Mouse (Mus musculus): ENCODE results near the gene Nup62.

Nup62 gene

GRCm38 (mm10) chr7:44815721-44816469, at the start of gene Nup62, which contains the start of gene Il4i1:
Gene Nup62 (plus strand): TSS chr7:44816088.
Gene Il4i1 (plus strand): TSS chr7:44816387.
- peak; percentile 97 for DNase-seq

- no peak for DNase-seq
These were observed 47.8 kb upstream of the Nup62 start for GRCm38 (mm10) chr7:44768129-44768528.

GRCm38 (mm10) chr7:44770046-44770578, 45.8 kb upstream of the Nup62 start:
- DNase-seq = no peak

- no peak for DNase-seq
These were observed 43.2 kb upstream of the Nup62 start for GRCm38 (mm10) chr7:44772591-44773204.

GRCm38 (mm10) chr7:44776849-44777498, 38.9 kb upstream of the Nup62 start:
- DNase-seq = no peak

DNA sequence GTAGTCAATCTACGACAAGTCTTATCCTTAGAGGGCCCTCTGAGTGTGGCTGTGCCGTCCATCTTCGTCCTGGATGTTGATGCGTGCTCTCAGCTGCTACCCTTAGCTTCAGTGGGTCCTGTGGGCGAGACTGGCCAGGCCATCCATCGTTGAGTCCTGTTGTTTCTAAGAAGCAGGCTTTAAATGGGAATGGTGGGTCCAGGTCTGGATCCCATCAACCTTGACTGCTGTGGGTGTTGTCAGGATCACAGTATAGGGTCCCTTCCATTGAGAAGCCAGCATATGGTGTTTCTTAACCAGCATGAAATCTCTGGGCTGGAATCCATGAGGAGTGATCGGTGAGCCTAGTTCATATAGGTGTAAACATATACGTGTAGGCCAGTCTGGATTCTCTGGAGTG, 35.8 kb upstream of the Nup62 start:
- no peak for DNase-seq

DNA sequence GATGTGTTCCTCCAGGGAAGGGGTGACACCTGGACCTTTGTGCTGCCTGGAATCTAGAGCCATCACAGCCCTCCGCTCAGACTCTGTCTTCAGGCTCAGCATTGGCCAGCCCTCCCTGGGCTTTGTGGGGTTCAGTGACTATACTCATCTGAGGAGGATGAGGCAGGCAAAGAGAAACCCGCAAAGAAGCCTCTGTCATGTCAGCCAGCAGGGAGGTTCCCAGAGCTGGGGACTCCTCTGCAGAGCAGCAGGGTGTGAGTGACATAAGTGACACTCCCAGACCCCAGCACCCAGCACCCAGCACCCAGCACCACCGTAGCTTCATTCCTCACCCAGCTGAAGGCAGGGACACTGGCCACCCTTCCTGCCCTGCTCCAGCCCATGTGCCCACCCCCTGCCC, 26.4 kb upstream of the Nup62 start:
- no peak for DNase-seq

GRCm38 (mm10) chr7:44790066-44790465, 25.8 kb upstream of the Nup62 start:
- DNase-seq = no peak

DNA sequence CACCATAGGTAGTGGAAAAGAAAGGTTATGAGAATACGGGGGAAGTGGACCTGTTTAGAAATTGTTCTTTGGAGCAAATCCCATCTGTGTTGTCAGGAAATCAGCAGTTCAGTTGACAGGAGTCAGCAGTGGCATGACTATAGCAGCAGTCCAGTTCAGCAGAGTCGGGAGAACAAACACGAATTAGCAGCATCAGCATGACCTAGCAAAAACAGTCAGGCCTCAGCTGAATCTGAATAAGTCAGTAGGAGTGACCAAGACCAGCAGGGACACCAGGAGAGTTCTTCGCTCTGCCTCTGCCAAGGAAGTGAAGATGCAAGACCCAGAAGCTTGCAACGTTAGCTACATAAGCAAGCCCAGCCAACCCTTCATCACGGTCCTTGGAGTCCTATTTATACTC, 23.1 kb upstream of the Nup62 start:
- DNase-seq = no peak

DNA sequence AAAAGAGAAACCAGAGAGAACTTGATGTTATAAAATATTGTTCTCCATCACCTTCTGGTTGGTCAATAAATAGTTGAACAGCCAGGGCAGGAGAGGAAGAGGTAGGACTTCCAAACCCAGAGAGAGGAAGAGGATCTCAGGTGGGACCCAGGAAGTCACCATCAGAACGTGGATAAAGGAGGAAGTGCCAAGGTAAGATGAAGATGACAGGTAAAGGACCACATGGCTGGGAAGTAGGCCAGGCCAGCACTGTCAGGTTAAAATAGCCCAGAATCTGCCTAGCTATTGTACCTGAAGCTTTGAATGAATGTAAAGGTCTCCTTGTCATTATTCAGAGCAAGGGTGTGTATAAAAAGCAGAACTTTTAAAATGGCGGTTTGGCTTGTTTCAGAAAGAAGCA, 7.0 kb upstream of the Nup62 start:
- DNase-seq = no peak

DNA sequence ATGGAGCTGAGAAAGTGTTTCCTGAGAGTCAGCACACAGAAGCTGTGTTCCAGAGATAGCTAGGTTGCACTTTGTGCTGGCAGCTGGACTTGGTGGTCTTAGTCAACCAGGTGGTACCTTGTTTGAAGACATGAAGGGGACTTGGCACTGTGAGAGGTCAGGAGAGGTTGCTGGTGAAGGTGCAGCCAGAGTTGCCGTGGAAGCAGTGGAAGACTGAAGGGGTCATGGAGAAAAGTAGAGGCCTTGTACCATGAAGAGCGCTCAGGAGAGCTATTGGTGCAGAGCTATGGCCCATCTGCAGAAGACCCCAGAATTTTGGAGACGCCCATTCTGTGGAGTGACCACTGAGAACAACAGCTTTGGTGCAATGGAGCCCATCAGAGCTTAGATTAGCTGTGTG, 6.4 kb upstream of the Nup62 start:
- no peak for DNase-seq

GRCm38 (mm10) chr7:44810365-44810764, 5.5 kb upstream of the Nup62 start:
- DNase-seq = no peak

DNA sequence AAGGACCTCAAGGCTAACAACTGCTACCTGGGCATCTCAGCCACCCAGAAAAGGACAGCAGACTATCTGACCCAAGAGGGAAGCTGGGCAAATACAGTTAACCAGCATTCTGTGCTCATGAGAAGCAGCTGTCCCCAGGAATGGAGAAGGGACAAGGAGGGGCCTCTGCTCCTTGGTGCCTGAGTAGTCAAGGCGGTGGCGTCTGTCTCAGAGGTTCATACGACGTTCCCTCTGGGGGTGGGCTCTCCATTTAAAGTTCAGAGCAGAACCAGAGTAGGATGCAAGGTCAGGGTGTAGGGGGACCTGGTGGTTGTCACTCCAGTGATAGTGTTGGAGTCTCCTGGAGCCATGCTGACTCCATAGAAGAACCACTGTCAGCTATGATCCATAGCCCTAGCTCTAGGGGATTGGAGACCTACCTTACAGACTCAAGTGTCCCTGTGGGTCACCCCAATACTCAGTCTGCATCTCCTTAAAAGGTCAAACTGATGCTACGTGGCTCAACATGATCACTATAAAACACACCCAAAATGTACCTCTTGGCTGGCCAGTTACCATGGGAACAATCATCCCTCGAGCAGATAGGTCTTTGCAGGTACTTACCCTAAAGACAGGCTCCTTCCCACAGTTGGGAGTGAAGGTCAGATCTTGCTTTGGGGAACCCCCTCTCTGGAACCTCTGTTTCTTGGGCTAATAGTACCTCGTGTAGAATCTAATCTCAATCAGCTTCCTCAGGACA, 4.9 kb upstream of the Nup62 start:
- DNase-seq = peak; percentile 11

- peak; percentile 19 for DNase-seq
These were observed 3.1 kb upstream of the Nup62 start for GRCm38 (mm10) chr7:44812651-44813325.

DNA sequence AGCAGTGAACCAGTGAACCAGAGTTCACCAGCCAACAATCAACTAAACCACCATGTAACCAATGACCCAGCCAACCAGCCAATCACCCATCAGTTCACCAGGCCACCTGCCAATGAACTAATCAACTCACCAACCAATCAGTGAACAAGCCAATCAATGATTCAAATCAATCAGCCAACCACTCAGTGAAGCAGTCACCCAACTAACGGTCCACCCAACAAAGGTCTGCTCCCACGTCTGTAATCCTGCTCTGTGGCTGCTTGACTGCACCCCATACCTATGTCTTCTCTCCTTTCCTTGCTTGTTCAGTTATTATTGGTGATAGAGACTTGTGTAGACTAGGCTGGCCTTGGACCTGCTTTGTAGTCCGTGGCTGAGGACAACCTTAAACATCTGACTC, 1.9 kb upstream of the Nup62 start:
- no peak for DNase-seq

- DNase-seq = peak; percentile 40
These were observed 1.5 kb upstream of the Nup62 start for GRCm38 (mm10) chr7:44814423-44814822.

DNA sequence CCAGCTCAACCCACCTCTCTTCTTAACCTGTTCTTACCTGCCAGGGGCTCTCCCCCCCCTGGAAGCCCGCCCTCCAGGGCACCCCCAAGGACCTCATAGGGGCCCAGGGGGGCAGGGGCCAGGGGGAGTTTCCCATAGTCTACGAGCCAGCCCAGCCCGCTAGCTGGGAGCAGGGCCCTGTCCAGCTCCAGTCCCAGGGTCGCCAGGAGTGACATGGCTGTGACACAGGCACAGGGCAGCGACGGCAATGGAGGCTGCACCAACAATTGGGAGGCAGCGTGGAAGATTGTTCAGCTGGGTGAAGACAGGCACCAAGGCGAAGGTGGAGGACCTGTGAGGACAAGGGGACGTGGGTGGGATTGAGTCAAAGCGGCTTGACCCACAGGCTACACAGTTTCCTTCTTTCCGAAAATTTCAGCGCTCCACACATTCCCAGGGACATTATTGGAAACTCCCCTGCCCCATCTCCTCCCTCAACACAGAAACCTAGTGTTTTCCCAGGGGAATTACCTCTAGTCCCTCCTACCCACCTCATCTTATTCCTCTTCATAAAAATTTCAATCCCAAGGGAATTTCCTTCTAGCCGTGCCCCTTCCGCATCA, 835 bp upstream of the Nup62 start:
- DNase-seq = peak; percentile 59

DNA sequence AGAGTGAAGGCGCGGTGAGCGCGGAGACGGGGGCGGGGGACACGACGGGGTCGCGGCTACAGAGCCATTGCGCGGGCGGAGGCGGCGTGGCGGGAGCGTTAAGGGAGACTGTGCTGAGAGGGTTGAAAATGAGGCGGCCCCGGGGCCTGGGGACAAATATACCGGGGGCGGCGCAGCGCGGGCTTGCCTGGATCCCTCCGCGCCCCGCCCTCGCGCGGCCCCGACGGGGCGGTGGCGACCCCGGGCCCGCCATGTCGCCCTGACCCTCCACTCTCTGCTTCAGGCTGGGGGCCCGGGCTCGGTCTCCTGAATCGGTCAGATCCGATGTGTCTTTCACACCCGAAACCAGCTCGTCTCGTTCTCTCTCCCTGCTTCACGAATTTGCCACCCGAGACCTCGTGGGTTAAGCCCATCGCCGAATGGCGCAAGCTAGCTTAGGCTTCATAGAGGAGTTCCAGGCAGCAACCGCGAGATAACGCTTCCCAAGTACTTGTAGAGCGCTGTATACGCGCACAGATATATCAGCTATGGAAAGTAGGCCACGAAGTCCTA, 658 bp downstream of the Nup62 start, which contains the start of gene Atf5:
Atf5 (minus strand) TSS at position 189 of the 552 bp plus-strand sequence.
- no peak for DNase-seq

DNA sequence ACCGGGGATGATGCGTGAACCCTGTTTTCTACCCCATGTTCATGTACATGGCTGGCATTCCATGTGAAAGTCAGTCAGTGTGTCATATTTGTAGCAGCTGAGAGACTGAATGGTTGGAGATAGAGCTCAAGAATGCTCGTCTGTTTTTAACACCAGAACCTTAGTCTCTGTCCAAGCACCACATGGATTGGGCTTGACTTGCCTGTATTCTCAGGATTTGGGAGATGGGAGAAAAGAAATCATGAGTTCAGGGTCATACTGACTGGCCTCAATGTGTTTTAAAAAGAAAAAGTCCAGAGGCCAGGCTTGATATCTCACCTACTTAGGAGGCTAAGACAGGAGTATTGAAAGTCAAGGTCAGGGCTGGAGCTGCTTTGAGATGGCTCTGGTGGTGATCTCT, 1.6 kb downstream of the Nup62 start:
- no peak for DNase-seq

DNA sequence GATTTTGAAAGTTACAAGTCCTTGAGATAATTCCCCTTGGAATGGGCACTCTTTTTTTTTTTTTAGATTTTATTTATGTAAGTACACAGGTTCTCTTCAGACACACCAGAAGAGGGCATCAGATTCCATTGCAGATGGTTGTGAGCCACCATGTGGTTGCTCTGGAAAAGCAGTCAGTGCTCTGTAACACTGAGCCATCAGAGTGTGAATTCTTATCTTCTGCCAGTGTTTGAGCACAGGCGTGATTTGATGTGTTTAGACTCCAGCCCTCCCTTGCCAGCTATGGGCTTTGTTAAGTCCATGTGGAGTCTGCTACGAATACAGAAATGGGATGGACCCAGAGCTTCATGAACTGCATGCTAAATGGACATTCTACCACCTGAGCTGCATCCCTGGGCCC, 2.3 kb downstream of the Nup62 start:
- peak; percentile 37 for DNase-seq

DNA sequence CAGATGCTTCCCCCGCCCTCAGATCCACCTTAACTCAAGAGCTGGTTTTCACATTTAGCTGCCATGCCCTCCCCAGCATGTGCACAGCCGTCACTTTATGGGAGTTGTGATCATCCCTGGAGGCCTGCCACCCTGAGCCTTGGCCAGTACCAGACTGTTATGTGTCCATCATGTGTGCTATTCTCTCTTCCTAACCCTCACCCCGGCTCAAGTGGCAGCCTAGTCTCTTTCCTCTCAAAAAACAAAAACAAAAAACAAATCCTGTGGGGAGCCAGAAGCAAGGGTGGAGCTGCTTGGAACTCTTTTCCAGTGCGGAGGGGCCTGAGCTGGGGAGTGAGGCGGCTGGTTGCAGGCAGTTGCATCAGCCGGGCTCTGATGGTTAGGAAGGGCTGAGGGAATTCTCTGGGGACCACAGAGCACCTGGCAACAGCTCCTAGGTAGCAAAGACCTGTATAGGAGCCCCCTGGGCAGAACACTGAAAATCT, 2.9 kb downstream of the Nup62 start:
- peak; percentile 53 for DNase-seq

Measured in cerebellum, adult 9-10 months (tissue).